Mouse (Mus musculus): Measurements from ENCODE around the gene Cdh11.
A peak's percentile ranks its signal among the peaks of the same experiment; 100 is the strongest.

Cdh11 gene

DNA sequence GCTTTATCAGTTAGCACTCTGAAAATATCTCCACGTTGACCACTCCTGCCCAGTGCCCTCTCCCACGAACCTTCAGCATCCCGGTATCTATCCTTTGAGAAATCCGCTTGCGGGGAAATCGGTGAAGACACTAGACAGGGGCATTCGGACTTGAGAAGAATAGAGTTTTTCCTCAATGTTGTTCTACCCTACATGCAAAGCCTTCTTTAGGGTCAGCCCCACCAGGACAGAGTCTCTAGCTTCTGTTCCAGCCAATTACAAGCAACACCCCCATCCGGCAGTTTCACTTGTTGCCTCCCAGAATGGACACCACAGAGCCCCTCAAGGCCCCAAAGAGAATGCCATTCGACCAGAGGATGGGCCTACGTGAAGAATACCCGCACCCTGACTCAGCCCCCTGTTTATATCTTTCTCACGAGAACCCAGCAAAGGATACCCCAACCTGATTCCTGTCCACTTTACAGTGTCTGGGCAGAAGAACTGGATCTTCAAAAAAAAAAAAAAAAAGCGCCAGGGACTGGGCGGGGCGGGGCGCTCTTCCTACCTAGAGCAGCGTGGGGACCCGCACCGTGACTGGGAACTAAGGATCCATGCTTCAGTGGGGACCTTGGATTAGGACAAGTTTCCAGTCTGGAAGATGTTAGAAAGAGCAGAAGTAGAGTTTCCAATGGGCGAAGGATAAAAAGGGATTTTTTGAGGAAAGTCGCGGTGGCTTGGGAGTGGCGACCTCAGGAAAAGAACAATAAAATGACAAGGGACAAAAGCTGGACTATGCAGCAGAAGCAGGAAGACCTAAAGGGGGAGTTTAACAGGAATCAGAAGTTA, at the start of gene Cdh11:
Gene Cdh11 (minus strand): TSS at position 51 of the 825 bp plus-strand sequence.
- no peak for DNase-seq (ENCODE audit: low read depth, low spot score)

DNA sequence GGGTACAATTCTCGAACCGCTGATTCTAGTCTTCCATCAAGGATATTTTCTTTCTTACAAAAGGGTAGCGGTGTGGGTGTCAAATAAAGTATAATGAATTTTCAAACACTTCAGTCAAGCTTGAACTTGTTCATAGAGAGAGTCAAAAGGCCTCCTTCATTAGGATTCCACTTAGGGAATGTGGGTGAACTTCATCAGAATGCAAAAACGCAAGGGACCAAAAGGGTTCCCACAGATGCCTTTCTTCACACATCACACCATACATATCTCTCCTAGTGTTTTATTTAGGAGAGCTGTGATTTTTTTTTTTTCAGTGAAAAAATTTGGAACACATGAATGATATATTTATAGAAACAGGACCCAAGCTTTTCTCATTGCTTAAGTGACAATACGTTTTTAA, 28.5 kb upstream of the Cdh11 start:
- peak; percentile 33 for DNase-seq (ENCODE audit: low read depth, low spot score)

DNA sequence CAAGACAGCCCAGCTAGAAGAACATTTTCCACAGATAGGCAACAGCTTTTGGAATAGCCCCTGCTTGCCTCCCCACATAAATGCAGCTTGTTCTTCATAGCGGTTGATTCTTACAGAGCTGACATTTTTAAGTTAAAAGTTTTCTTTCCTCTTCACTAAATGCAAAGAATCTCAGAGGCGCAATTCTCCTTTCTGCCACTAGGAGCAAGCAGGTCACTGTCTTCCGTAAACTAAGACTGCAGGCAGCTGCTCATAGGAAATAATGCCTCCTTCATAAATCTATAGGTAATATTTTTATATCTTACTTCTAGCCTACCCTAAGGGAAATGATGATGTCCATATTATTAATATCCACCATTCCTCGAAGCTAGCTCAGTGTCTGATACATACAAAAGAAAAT, 4.9 kb upstream of the Cdh11 start:
- no peak for DNase-seq (ENCODE audit: low read depth, low spot score)

DNA sequence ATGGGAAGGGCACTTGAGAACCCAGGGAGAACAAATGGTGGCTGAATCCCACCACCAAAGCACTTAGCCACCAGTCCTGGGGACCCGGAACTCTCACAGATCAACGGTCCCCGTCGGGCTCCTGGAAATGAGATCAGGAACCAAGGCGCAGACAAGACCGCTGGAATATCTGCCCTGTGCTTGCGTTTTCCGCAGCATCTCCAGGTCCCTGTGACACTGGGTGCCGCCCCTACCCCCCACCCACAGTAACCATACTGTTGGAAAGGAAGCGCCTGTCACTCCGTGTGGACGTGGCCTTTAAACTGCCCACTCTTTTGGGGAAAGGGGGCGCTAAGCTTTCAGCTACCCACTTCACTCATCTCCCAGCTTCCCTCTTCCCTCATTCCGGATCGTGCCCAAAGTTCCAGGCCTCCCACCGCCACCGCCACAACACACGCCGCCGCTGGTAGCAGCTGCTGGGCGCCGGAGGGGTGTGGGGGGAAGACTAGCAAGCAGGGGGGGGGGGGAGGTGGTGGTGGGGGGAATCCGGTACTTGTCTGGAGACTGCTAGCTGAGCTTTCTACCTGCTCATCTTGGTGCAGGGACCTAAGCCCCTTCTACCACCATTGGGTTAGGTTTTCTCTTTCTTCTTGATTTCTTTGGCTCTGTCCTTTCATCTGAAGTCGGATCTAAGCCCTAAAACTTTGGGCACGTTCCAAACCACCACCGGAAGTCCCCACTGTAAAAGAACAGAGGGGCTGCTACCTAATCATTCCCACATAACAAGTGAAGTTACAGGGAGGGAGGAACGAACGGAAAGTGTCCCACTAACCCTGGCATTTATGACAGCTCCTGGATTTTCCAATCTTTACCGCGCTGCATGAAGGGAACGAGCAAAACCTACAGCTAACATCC, 1.3 kb upstream of the Cdh11 start:
- no peak for DNase-seq (ENCODE audit: low read depth, low spot score)

DNA sequence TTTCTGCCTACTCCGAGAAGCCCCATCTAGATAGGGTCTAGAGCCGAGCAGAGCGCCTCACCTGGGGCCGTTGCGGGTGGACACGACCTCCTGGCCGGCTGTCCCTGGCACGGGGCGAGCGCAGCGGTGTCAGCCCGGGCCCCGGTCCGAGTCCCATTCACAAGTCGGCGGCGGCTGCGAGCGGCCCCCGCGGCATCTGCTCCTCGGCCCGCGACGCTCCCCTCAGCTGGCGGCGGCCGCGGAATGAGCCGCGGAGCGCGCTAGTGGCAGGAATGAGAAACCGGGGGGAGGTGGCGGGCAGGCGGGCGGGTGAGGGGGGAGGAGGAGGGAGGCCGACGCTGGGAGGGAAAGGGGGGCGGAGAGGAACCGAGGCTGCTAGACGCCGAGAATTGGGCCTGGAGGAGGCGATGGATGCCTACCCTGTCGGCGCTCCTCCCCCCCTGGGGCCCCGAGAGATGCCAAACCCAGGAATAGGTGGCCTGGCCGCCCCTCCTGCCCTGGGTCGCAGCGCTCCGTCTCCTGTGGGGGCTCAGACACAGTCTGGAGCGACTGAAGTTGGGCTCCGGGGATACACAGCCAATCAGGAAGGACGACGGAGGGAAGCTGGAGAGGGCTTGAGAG, 497 bp downstream of the Cdh11 start:
- DNase-seq (ENCODE audit: low read depth, low spot score), result peak; percentile 66

DNA sequence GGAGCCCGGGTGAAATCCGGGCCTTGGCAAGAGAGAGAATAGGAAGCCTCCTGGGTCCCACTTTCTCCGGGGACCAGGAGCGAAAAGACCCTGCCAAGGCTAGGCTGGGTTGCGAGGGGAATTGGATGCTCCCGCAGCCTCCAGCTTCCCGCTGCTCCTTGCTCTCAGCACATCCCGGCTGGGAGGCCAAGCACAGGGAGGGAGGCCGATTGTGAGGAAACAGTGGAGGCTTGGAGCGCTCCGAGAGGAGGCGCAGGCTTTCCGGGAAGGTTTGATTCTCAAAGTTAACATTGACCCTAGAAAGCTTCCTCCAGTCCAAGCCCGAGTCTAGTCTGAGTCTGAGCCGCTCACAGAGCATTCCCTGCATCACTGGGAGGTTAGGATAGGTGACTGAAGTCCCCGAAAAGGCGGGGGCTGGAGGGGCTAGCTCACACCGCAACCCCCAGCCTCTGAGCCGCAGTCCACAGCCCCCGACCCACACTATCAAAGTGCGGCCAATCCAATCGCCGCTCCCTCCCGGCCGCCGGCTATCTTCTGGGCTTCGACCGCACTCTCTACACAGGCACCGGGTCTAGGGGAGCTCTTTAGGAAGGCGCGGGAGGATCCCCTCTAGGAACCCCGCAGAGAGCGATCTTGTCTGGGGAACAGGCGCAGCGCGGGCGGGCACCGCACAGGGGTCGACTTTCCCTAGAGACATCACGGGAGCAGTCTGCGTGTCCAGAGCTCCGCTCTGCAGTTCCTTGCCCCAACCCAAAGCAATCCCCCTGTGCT, 1.4 kb downstream of the Cdh11 start:
- no peak for DNase-seq (ENCODE audit: low read depth, low spot score)

DNA sequence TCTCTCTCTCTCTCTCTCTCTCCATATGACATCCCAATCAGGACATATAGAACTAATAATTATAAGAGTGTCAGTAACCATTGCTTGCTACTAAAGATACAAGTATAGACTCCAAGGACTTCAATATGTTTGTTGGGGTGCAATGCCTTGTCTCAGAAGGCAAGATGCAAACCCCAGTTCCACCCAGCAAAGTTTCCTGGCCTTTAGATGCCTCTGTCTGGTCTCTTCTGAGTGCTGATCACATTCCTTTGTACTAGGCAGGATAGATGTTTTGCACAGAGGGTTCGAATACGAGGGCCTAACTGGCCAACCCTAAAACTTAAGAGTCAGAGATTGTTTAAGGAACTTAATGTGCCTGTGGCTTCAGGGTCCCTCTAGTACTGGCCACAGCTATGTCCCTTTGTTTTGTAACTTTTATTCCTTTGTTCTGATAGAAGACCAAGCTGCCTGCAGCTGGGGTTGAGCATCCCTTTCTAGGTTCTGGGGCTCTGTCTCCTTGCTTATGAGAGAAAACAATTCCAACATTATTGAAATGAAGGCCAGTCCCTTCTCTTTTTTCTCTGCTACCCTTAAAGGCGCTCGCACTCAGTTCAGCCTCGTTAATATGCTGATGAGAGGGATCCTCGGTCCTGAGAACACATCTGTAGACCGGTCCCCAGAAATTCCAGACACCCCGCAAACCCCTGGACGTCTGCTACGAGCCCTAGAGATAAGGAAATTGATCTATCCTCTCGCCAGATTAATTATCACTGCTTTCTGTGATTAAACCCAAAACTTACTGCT, 2.5 kb downstream of the Cdh11 start:
- DNase-seq (ENCODE audit: low read depth, low spot score), result no peak

DNA sequence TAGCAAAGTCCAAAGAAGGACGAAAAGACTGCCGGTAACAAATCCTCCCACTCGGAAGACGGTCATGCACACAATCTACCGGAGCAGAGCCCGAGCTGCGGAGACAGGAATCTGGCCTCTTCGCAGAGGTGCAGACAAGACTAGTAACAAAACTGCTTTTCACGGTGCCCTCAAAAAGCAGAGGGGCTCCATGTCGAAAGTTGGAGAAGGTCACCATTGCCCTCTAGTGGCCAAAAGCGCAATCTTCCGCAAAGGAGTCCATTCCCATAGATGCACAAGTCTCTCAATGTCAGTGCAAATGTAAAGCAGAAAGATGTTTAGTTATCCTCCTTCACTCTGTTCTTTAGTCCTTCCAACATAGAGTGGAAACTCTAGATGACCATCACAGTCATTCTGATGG, 4.5 kb downstream of the Cdh11 start:
- DNase-seq (ENCODE audit: low read depth, low spot score), result peak; percentile 67

DNA sequence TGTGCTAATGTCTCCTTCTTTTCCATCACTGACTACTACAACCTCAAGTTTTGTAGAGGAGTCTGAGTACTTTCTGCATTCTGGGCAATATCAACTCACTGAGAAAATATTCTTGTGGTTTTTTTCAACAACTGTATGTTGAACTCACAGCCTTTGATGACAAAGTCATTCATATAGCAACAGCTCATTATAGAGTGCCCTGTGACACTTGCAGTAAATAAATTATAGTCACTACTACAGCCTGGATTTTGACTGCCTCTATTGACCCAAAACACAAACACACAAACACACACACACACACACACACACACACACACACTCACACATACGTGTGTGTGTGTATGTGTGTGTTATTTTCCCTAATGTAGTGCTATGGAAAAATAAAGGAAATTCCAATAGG, 10.8 kb downstream of the Cdh11 start:
- no peak for DNase-seq (ENCODE audit: low read depth, low spot score)

DNA sequence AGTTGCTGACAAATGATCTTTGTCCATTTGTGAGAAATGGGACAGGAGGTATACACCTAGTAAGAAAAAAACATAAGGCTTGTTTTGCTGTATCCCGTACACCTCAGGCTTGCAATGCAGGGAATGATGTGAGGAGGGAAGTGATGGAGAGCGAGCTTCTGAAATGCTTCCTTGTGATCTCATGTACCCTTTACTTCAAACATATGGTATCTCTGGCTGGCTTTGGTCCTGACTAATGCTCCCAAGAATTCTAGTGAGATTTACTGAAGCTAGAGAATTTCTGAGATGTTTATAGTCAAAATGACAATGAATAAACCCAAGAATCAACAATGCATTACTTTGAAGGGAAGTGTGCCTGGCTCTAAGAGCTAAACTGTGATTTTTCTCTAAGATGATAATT, 14.0 kb downstream of the Cdh11 start:
- no peak for DNase-seq (ENCODE audit: low read depth, low spot score)

DNA sequence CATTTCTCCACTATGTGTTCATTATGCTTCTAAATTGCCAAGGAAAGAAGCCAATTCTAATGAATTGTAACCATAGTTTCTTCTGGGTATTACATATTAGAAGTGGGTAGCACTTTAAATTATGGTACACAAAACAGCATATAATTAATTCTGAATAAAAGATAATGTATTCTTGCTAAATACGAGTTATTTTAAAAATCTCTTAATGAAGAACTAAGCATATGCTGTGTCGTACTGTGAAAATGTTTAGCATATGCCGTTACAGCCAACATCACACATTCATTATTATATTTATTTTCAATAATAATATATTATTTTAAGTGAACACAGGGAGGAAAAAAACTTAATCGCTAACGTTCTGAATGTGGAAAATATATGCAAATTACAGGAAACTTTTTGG, 31.6 kb downstream of the Cdh11 start:
- no peak for DNase-seq (ENCODE audit: low read depth, low spot score)

DNA sequence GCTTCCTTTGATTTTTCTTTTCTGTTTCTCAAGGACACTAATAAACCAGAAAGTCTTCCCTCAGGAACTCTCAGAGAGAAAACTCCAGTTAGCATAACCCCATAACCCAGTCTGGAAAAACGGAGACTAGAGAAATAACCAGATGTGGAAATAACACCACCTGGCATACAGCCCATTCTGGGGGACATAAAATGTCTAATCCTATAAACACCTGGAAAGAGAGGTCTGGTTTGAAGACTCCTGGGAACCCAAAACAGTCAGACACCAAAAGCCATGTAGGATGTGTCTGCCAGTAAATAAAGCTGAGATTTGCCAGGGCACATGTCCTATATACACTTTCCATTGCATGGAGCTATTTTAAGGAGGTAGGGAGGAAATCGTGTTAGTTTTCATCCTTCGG, 42.5 kb downstream of the Cdh11 start:
- DNase-seq (ENCODE audit: low read depth, low spot score), result no peak

DNA sequence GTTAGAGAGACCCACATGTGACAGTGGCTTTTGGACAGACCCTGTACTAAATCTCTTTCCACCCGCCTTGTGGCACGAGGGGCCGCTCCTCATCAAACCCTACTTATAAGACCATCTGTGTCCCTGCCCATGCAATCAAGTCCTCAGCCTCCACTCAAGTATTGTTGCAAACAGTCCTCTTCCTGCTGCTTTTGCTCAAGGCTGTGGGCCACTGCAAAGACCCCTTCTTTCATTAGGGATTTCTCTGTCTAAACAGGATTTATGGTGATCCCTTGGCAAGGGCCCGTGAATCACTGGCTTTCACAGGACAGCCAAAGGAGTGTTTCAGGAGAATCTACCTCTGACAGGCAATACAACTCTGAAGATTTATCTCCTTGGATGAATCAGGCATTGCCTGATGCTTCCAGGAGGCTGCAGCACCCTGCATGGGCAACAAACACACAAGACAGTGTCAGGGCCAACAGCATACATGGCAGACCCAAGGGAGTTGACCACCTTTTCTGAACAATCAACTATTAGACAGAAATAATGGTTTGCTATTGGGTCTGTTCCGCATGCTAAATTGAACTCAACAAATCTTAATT, 43.3 kb downstream of the Cdh11 start:
- DNase-seq (ENCODE audit: low read depth, low spot score), result no peak

DNA sequence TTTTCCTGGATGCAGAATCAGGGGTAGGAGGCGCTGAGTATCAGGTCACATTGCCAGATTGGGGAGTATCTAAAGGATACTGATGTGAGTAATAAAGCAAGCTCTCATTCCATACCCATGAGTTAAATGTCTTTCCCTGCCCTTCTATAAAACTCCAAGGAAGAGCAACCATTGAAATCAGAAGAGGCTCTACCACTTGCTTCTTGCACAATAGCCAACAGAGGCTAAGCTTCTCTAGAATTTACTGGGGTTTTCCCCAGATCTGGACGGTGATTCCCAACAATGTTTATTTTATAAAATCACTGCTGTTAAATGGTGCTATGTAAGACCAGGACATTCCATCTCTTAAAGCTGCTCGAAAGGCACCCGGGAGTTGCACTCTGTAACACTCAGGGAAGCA, 44.5 kb downstream of the Cdh11 start:
- no peak for DNase-seq (ENCODE audit: low read depth, low spot score)

DNA sequence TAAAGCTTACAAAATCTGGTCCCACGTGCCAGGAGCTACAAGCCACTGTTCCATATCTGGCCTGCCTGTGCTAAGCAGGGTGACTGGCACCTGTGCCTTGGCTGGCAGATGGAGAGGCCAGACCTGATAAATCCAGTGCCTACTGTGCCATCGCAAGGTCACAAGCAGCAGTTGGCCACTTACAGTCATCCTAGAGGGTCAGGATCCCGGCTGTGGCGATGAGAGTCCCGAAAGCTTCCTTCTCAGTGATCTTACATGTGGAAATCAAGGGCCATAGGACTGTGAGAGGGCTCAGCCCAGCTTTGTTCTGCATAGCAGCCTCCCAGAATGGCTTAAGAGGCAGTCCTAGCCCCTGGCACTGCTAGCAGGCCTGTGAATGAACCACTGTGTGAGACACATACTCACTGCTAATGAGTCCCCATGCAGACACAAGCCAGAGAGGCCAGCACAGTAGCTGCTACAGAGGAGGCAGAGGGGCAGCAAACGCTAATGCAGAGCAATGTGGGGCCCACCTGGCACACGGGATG, 46.4 kb downstream of the Cdh11 start:
- no peak for DNase-seq (ENCODE audit: low read depth, low spot score)

DNA sequence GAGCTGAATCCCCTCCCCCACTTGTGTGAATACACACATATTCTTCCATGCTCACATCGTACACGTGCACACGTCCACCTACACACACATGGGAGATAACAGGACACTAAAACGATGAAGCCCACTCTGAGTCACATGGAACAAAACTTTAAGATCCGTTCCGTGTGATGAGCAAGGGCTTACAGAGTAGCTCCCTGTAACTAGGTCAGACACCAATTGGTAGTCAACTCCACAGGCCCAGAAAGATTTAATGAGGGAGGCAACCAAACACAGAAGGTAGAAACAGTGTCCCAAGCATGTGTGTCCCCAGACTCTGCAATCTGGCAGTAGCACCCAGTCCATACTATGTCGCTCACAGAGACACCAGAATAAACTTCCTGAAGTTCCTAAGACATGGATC, 47.0 kb downstream of the Cdh11 start:
- DNase-seq (ENCODE audit: low read depth, low spot score), result no peak

DNA sequence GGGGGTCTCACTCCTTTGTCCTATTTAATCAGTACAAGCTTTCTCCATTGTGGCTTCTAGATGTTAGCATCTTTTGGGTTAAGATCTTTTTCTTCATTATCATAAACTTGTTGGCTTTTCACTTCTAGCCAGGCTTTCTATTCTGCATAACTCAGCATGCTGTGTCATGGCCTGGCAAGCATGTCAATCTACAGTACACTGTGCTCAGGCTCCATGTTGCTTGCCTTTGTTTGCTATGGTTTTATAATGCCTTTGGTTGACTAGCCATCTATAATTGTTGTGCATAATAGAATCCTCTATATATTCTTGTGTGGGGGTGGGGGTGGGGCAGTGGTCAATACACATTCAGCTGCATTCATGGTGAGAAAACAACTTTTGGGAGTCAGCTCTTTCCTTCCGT, 51.0 kb downstream of the Cdh11 start:
- DNase-seq (ENCODE audit: low read depth, low spot score), result no peak

DNA sequence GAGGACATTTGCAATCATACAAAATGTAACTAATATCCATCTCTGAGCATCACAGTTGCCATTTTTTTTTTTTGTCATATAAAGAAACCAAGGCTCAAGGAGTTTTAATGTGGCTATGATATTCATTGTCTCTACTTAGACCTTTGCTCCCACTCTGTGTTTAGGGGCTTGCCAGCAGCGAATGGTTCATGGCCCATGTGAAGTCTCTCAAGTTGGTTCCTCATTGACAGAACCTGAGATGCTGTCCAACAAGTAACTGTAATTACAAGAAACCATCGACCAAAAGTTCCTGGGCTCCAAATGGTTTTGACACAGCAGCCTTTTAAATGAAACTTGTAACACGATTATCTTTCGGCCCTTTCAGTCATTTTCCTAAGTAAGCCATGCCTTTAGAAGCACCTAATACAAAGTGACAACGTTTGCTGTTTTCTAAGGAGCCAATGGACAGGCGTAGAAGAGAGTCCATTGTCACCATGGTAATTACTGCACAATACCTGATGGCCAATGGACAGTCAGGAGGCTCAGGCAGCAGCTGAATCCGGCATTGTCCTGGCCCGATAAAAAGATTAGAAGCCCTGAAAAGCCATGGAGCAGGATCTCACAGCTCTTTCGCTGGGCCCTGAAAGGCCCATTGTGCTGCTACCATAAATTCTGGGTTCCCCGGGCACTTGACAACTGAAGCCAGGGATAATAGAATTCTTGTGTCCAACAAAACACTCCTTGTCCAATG, 59.1 kb downstream of the Cdh11 start:
- peak; percentile 43 for DNase-seq (ENCODE audit: low read depth, low spot score)

DNA sequence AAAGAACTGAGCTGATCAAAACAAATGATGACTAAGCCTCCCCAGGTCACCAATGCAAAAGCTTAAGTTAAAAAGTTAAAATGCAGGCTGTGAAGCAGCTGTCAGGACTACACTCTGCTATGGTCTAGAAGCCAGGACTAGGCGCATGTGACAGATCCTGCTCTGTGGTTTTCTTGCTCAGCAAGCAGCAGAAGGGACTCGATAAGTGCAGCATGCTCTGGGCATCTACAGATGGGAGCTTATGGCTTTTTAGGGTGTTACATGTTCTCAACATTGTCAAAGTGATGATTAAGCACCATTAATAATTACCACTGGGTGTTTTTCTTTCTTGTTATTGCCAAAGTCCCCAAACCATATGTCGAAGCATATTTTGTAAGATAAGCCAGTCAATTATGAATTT, 59.9 kb downstream of the Cdh11 start:
- peak; percentile 35 for DNase-seq (ENCODE audit: low read depth, low spot score)

DNA sequence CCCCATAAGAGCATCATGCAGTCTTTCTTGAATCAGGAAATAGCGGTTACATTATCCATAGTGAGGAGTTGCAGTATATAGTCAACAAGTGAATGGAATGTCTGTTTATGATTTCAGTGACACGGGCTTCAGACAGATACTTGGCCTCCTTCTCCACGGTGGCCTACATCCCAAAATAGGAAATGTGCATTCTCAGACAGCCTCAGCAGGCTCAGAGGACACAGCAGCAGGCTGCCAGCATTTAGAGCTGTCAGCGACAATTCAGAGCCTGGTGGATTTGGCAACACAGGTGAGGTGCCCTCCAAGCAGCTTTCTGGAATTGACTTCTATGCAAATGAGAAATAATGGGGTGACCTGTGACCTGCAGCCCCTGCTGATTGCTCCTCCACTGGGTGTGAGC, 69.5 kb downstream of the Cdh11 start:
- no peak for DNase-seq (ENCODE audit: low read depth, low spot score)

Measured in telencephalon, adult 2 months (tissue).